Comparison of ENCODE assay signal across 8 mouse cellular contexts in genomic region chr8:121927316-121927715, GRCm38 (mm10). TPM values are rescaled to one million over a fixed set of nuclear protein-coding genes. Genes with fewer than 3 reads are reported as not detected.
DNase-seq lines count a peak whose midpoint lies in the region; ATAC-seq and TF ChIP-seq lines count a peak whose summit lies in the region.

No protein-coding gene starts in this region.

- no peak overlapping the region for H3K4me3 ChIP-seq in limb, embryonic 11.5 days (ENCODE audit: low read depth, low read length)
- H3K4me3 ChIP-seq in limb, embryonic 10.5 days, result no peak overlapping the region
- no peak overlapping the region for H3K4me3 ChIP-seq in heart, postnatal 0 days (ENCODE audit: low read depth, low read length)
- no peak overlapping the region for H3K4me3 ChIP-seq in liver, embryonic 11.5 days (ENCODE audit: low read depth, low read length)
- no peak overlapping the region for H3K4me3 ChIP-seq in neural tube, embryonic 14.5 days (ENCODE audit: low read depth, low read length)

- no peak overlapping the region for H3K9ac ChIP-seq in limb, embryonic 11.5 days (ENCODE audit: low read length)
- no peak overlapping the region for H3K9ac ChIP-seq in heart, postnatal 0 days (replicated peaks; ENCODE audit: low read depth, low read length)
- no peak overlapping the region for H3K9ac ChIP-seq in liver, embryonic 11.5 days (ENCODE audit: low read depth, low read length)
- no peak overlapping the region for H3K9ac ChIP-seq in neural tube, embryonic 14.5 days (replicated peaks; ENCODE audit: low read depth, low read length)

- TF ChIP-seq POLR2A in brain, embryonic 14.5 days (IDR thresholded peaks at IDR 0.05; ENCODE audit: borderline replicate concordance, extremely low read depth, insufficient read depth, insufficient read length, poor library complexity, severe bottlenecking), result no peak

- no peaks in the 10 kb centered on the region for H3K27me3 ChIP-seq in limb, embryonic 11.5 days (ENCODE audit: control insufficient read depth, insufficient read depth, low read length)
- no peaks in the 10 kb centered on the region for H3K27me3 ChIP-seq in limb, embryonic 10.5 days (ENCODE audit: low read depth, poor library complexity, severe bottlenecking)
- no peaks in the 10 kb centered on the region for H3K27me3 ChIP-seq in heart, postnatal 0 days (ENCODE audit: control insufficient read depth, insufficient read depth, low read length)
- no peaks in the 10 kb centered on the region; the same call in 1 of the 2 replicates for H3K27me3 ChIP-seq in liver, embryonic 11.5 days (replicated peaks; ENCODE audit: control insufficient read depth, insufficient read depth, low read length)
- H3K27me3 ChIP-seq in neural tube, embryonic 14.5 days (ENCODE audit: control insufficient read depth, insufficient read depth, low read length), result no peaks in the 10 kb centered on the region

- 45% methylated on average over 8 of the region's 8 CpGs for WGBS in limb, embryonic 11.5 days
- WGBS in limb, embryonic 10.5 days, result 50% methylated on average over 8 of the region's 8 CpGs
- WGBS in heart, postnatal 0 days, result 38% methylated on average over 8 of the region's 8 CpGs
- 36% methylated on average over 8 of the region's 8 CpGs for WGBS in liver, embryonic 11.5 days
- 51% methylated on average over 8 of the region's 8 CpGs for WGBS in neural tube, embryonic 14.5 days

- no peaks in the 10 kb centered on the region for H3K4me1 ChIP-seq in limb, embryonic 11.5 days (ENCODE audit: control insufficient read depth, insufficient read depth, low read length)
- H3K4me1 ChIP-seq in limb, embryonic 10.5 days, result no peaks in the 10 kb centered on the region
- no peaks in the 10 kb centered on the region for H3K4me1 ChIP-seq in heart, postnatal 0 days (ENCODE audit: control insufficient read depth, insufficient read depth)
- H3K4me1 ChIP-seq in liver, embryonic 11.5 days (replicated peaks; ENCODE audit: control insufficient read depth, insufficient read depth, low read length), result no peaks in the 10 kb centered on the region
- no peaks in the 10 kb centered on the region for H3K4me1 ChIP-seq in neural tube, embryonic 14.5 days (ENCODE audit: control insufficient read depth, insufficient read depth, low read length)

- DNase-seq in limb, embryonic 11.5 days (ENCODE audit: low spot score), result peak; percentile 62
- no peak for DNase-seq in limb, embryonic 10.5 days (ENCODE audit: low spot score)
- DNase-seq in MN1 (ENCODE audit: low spot score), result peak; percentile 84
- peak; percentile 71 for DNase-seq in brain, embryonic 14.5 days (ENCODE audit: low read depth)
- no peak for DNase-seq in heart, postnatal 0 days (ENCODE audit: low spot score)
- no peak for DNase-seq in liver, embryonic 11.5 days (ENCODE audit: low spot score)
- no peak for DNase-seq in c-Kit-positive CD71-positive TER-119-positive erythroid progenitor cells, embryonic 14.5 days (ENCODE audit: low spot score)

- no peaks in the 10 kb centered on the region for H3K9me3 ChIP-seq in limb, embryonic 11.5 days (ENCODE audit: control insufficient read depth, low read length)
- H3K9me3 ChIP-seq in limb, embryonic 10.5 days (replicated peaks), result no peaks in the 10 kb centered on the region
- H3K9me3 ChIP-seq in heart, postnatal 0 days (replicated peaks; ENCODE audit: control insufficient read depth, low read length), result no peaks in the 10 kb centered on the region
- no peaks in the 10 kb centered on the region for H3K9me3 ChIP-seq in liver, embryonic 11.5 days (ENCODE audit: control insufficient read depth, low read length)
- H3K9me3 ChIP-seq in neural tube, embryonic 14.5 days (ENCODE audit: control insufficient read depth, low read length), result no peaks in the 10 kb centered on the region

- H3K4me2 ChIP-seq in limb, embryonic 11.5 days (ENCODE audit: low read depth, severe bottlenecking), result no peak overlapping the region
- H3K4me2 ChIP-seq in heart, postnatal 0 days (ENCODE audit: low read depth, low read length), result no peak overlapping the region
- H3K4me2 ChIP-seq in liver, embryonic 11.5 days, result no peak overlapping the region
- H3K4me2 ChIP-seq in neural tube, embryonic 14.5 days (ENCODE audit: low read depth, low read length), result no peak overlapping the region

- no peak overlapping the region for H3K27ac ChIP-seq in limb, embryonic 11.5 days (replicated peaks; ENCODE audit: low read depth, low read length)
- H3K27ac ChIP-seq in limb, embryonic 10.5 days, result no peak overlapping the region
- H3K27ac ChIP-seq in heart, postnatal 0 days (ENCODE audit: low read depth), result no peak overlapping the region
- H3K27ac ChIP-seq in liver, embryonic 11.5 days (ENCODE audit: low read depth, low read length), result no peak overlapping the region
- no peak overlapping the region for H3K27ac ChIP-seq in neural tube, embryonic 14.5 days (ENCODE audit: low read depth, low read length)

- no peak for ATAC-seq in limb, embryonic 11.5 days (ENCODE audit: insufficient number of reproducible peaks, low FRiP score, low TSS enrichment, low read depth)
- peak; percentile 74 for ATAC-seq in heart, postnatal 0 days (ENCODE audit: insufficient read depth, low read depth)
- peak; percentile 57; the same call in 1 of the 2 replicates for ATAC-seq in liver, embryonic 11.5 days (replicated peaks; ENCODE audit: low FRiP score)
- ATAC-seq in neural tube, embryonic 14.5 days (ENCODE audit: low read depth), result 0 out of 2 replicates have a peak, but pooled peaks have one; percentile 69

- peak; percentile 64; the same call in 1 of the 2 replicates for TF ChIP-seq CTCF in brain, embryonic 14.5 days (IDR thresholded peaks at IDR 0.05; ENCODE audit: borderline replicate concordance, extremely low read depth, insufficient read depth, insufficient read length)
- peak; percentile 68 for TF ChIP-seq CTCF in heart, postnatal 0 days (IDR thresholded peaks at IDR 0.05; ENCODE audit: low read depth)

- no peak for TF ChIP-seq EP300 in heart, postnatal 0 days (IDR thresholded peaks at IDR 0.05; ENCODE audit: low read depth)

- H3K36me3 ChIP-seq in limb, embryonic 11.5 days (ENCODE audit: control insufficient read depth, insufficient read depth, low read length), result no peaks in the 10 kb centered on the region
- no peaks in the 10 kb centered on the region for H3K36me3 ChIP-seq in limb, embryonic 10.5 days
- H3K36me3 ChIP-seq in heart, postnatal 0 days (replicated peaks; ENCODE audit: control insufficient read depth, insufficient read depth, low read length), result no peaks in the 10 kb centered on the region
- no peaks in the 10 kb centered on the region for H3K36me3 ChIP-seq in liver, embryonic 11.5 days (ENCODE audit: control insufficient read depth, insufficient read depth, low read length)
- H3K36me3 ChIP-seq in neural tube, embryonic 14.5 days (ENCODE audit: control insufficient read depth, insufficient read depth, low read length), result no peaks in the 10 kb centered on the region

RNA-seq across cellular contexts. Expression of gene Car5a, which starts 17.4 kb away (rescaled TPM):
- not detected in 2 replicates for polyA plus RNA-seq in limb, embryonic 11.5 days (2014; fragmentation: Nextera tagmentation; extraction: Ambion mirVana)
- polyA plus RNA-seq in limb, embryonic 10.5 days (2016; fragmentation: Nextera tagmentation; extraction: Ambion mirVana), result 0.20 TPM in 1 of 2 replicates, not detected in the other
- polyA plus RNA-seq in brain, embryonic 14.5 days (2012; rRNA removed), result 0.14 and 0.44 TPM in 2 replicates
- not detected in 2 replicates for total RNA-seq in heart, postnatal 0 days (2014; rRNA removed; ENCODE audit: low replicate concordance)
- polyA plus RNA-seq in heart, postnatal 0 days (2015; fragmentation: Nextera tagmentation; extraction: Ambion mirVana), result not detected in 2 replicates
- 0.55 and 0.66 TPM in 2 replicates for polyA plus RNA-seq in liver, embryonic 11.5 days (2014; fragmentation: Nextera tagmentation; extraction: Ambion mirVana)
- 0.16 TPM in 1 of 2 replicates, not detected in the other for polyA plus RNA-seq in neural tube, embryonic 14.5 days (2014; fragmentation: Nextera tagmentation; extraction: Ambion mirVana)

RNA-seq across cellular contexts. Expression of gene Slc7a5, which starts 19.8 kb away (rescaled TPM):
- polyA plus RNA-seq in limb, embryonic 11.5 days (2014; fragmentation: Nextera tagmentation; extraction: Ambion mirVana), result 15.2 and 17.0 TPM in 2 replicates
- polyA plus RNA-seq in limb, embryonic 10.5 days (2016; fragmentation: Nextera tagmentation; extraction: Ambion mirVana), result 16.8 and 19.3 TPM in 2 replicates
- polyA plus RNA-seq in brain, embryonic 14.5 days (2012; rRNA removed), result 98.8 and 113 TPM in 2 replicates
- 24.7 and 27.1 TPM in 2 replicates for total RNA-seq in heart, postnatal 0 days (2014; rRNA removed; ENCODE audit: low replicate concordance)
- 5.8 and 7.1 TPM in 2 replicates for polyA plus RNA-seq in heart, postnatal 0 days (2015; fragmentation: Nextera tagmentation; extraction: Ambion mirVana)
- 58.2 and 61.5 TPM in 2 replicates for polyA plus RNA-seq in liver, embryonic 11.5 days (2014; fragmentation: Nextera tagmentation; extraction: Ambion mirVana)
- 38.1 and 50.7 TPM in 2 replicates for polyA plus RNA-seq in neural tube, embryonic 14.5 days (2014; fragmentation: Nextera tagmentation; extraction: Ambion mirVana)

RNA-seq across cellular contexts. Expression of gene Banp, which starts 22.2 kb away (rescaled TPM):
- 57.9 and 58.1 TPM in 2 replicates for polyA plus RNA-seq in limb, embryonic 11.5 days (2014; fragmentation: Nextera tagmentation; extraction: Ambion mirVana)
- polyA plus RNA-seq in limb, embryonic 10.5 days (2016; fragmentation: Nextera tagmentation; extraction: Ambion mirVana), result 55.4 and 60.0 TPM in 2 replicates
- polyA plus RNA-seq in brain, embryonic 14.5 days (2012; rRNA removed), result 114 and 148 TPM in 2 replicates
- total RNA-seq in heart, postnatal 0 days (2014; rRNA removed; ENCODE audit: low replicate concordance), result 23.0 and 27.9 TPM in 2 replicates
- polyA plus RNA-seq in heart, postnatal 0 days (2015; fragmentation: Nextera tagmentation; extraction: Ambion mirVana), result 10.6 and 17.9 TPM in 2 replicates
- polyA plus RNA-seq in liver, embryonic 11.5 days (2014; fragmentation: Nextera tagmentation; extraction: Ambion mirVana), result 40.2 and 47.4 TPM in 2 replicates
- 47.2 and 53.9 TPM in 2 replicates for polyA plus RNA-seq in neural tube, embryonic 14.5 days (2014; fragmentation: Nextera tagmentation; extraction: Ambion mirVana)

Comparison
In these comparisons a context has a peak if more than half of its experiments do, and no peak if none do; other contexts are left out.
1. DNase-seq: peak in limb, embryonic 11.5 days (single experiment), MN1 (single experiment) and brain, embryonic 14.5 days (single experiment); none in limb, embryonic 10.5 days (single experiment), heart, postnatal 0 days (single experiment), liver, embryonic 11.5 days (single experiment) and c-Kit-positive CD71-positive TER-119-positive erythroid progenitor cells, embryonic 14.5 days (single experiment).